Mouse (Mus musculus) heart, postnatal 14 days (tissue): ENCODE measurements around the gene P3h3. TPM values are rescaled to one million over a fixed set of nuclear protein-coding genes. Genes with fewer than 3 reads are reported as not detected.
A peak's percentile ranks its signal among the peaks of the same experiment; 100 is the strongest.

Source experiments
- DNase-seq, 2 experiments: peaks; one replicate each; pipeline ENCODE4 v3.0.0; 2021 to 2022
- intact Hi-C: fragments of 180-260 bp; cut with DNase I; formaldehyde crosslinking; loops from one replicate; pipeline ENCODE4 v1.15.1; 2025
- total RNA-seq, 2 experiments: library from RNA; stranded (reverse); gene quantifications; 2 replicates each; pipeline ENCODE4 v1.2.3; 2021

The P3h3 gene
- total RNA-seq, 2 experiments from 2014 or later: 17.9 to 19.5 TPM

GRCm38 (mm10) chr6:124879390-124879789 lies 21.8 kb upstream of the P3h3 start:
- intact Hi-C loops: no loop called here
- DNase-seq: no peak

- intact Hi-C loops: no loop called here
- DNase-seq: no peak
These were observed 16.8 kb upstream of the P3h3 start for GRCm38 (mm10) chr6:124874348-124874747.

GRCm38 (mm10) chr6:124866560-124866959 lies 9.0 kb upstream of the P3h3 start:
- intact Hi-C loops: no loop called here
- no peak for DNase-seq

- no peak for DNase-seq
- intact Hi-C loops: no loop called here
These were observed 8.3 kb upstream of the P3h3 start for GRCm38 (mm10) chr6:124865766-124866362.

- peak; percentile 66 to 73 for DNase-seq
These were observed 6.2 kb upstream of the P3h3 start, which contains the start of gene Gpr162 for GRCm38 (mm10) chr6:124863658-124864298. Gene Gpr162 (minus strand): TSS chr6:124863983.

GRCm38 (mm10) chr6:124863125-124863657 lies 5.6 kb upstream of the P3h3 start:
- no peak for DNase-seq
- intact Hi-C loops: loop anchor here (5.0 kb wide), 1 partner anchor 219 kb away; no protein-coding TSS in a partner anchor

More at GRCm38 (mm10) chr6:124863658-124864298, 6.2 kb upstream of the P3h3 start, which contains the start of gene Gpr162:
- intact Hi-C loops: loop anchor here (5.0 kb wide), 1 partner anchor 219 kb away; no protein-coding TSS in a partner anchor

GRCm38 (mm10) chr6:124862406-124863124 lies 5.0 kb upstream of the P3h3 start:
- no peak for DNase-seq
- intact Hi-C loops: loop anchor here (5.0 kb wide), 1 partner anchor 220 kb away; no protein-coding TSS in a partner anchor

GRCm38 (mm10) chr6:124861802-124862201 lies 4.2 kb upstream of the P3h3 start:
- DNase-seq: no peak
- intact Hi-C loops: loop anchor here (2.0 to 5.0 kb wide), 2 partner anchors 41 to 220 kb away; no protein-coding TSS in a partner anchor

- intact Hi-C loops: loop anchor here (2.0 to 5.0 kb wide), 2 partner anchors 42 to 221 kb away; no protein-coding TSS in a partner anchor
- no peak for DNase-seq
These were observed 3.7 kb upstream of the P3h3 start for GRCm38 (mm10) chr6:124861266-124861665.

- intact Hi-C loops: loop anchor here (2.0 to 5.0 kb wide), 2 partner anchors 42 to 222 kb away; no protein-coding TSS in a partner anchor
- DNase-seq: no peak
These were observed 3.0 kb upstream of the P3h3 start for GRCm38 (mm10) chr6:124860511-124860910.

- DNase-seq: peak; percentile 90 to 94
- intact Hi-C loops: loop anchor here (1.0 to 10.0 kb wide), 4 partner anchors 43 to 223 kb away; partner anchors contain the start of gene Cops7a
These were observed 2.2 kb upstream of the P3h3 start for GRCm38 (mm10) chr6:124859725-124860124.

- DNase-seq: no peak
- intact Hi-C loops: loop anchor here (1.0 to 10.0 kb wide), 2 partner anchors 72 to 106 kb away; partner anchors contain the start of gene Cops7a
These were observed 1.2 kb upstream of the P3h3 start for GRCm38 (mm10) chr6:124858561-124859318.

- intact Hi-C loops: loop anchor here (10.0 kb wide), 1 partner anchor 107 kb away; the partner anchor contains the start of gene Cops7a
- no peak for DNase-seq
These were observed 433 bp upstream of the P3h3 start for GRCm38 (mm10) chr6:124857840-124858530.

- DNase-seq: no peak
- intact Hi-C loops: loop anchor here (10.0 kb wide), 1 partner anchor 108 kb away; the partner anchor contains the start of gene Cops7a
These were observed 1.2 kb downstream of the P3h3 start for GRCm38 (mm10) chr6:124856321-124856720.

- intact Hi-C loops: loop anchor here (10.0 kb wide), 1 partner anchor 110 kb away; the partner anchor contains the start of gene Cops7a
- DNase-seq: no peak
These were observed 2.9 kb downstream of the P3h3 start for GRCm38 (mm10) chr6:124854647-124855046.

GRCm38 (mm10) chr6:124850535-124850934 lies 7.0 kb downstream of the P3h3 start:
- intact Hi-C loops: loop anchor here (10.0 kb wide), 1 partner anchor 114 kb away; the partner anchor contains the start of gene Cops7a

GRCm38 (mm10) chr6:124847305-124847704 lies 10.2 kb downstream of the P3h3 start:
- intact Hi-C loops: loop anchor here (5.0 kb wide), 1 partner anchor 235 kb away; no protein-coding TSS in a partner anchor

More at GRCm38 (mm10) chr6:124850535-124850934, 7.0 kb downstream of the P3h3 start:
- no peak for DNase-seq

More at GRCm38 (mm10) chr6:124847305-124847704, 10.2 kb downstream of the P3h3 start:
- DNase-seq: peak; percentile 89 to 97
